In the genomic region with DNA sequence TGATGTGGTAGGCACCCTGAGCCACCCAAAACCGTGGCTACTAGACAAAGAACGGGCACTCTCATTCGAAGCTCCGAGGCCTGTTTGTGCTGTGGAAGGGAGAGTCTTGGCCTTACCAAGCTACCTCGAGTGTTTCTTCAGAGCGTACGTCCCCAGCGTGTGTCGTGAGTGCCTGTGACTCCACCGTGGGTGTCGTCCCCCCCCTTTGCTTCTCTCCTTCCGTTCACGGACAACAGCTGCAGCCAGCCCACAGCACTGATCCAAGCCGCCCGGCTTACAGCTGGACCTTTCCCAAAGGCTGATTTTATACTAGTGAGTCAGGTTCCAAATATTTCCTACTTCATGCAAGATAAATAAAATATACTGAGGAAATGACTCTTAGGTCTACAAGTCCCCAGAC, we compare ENCODE assay signal across 8 mouse cellular contexts.
DNase-seq lines count a peak whose midpoint lies in the region; ATAC-seq lines count a peak whose summit lies in the region.

No protein-coding gene starts in this region.

- peak; percentile 93 for ATAC-seq in frontal cortex, adult (ENCODE audit: low TSS enrichment)

- DNase-seq in frontal cortex, postnatal 14 days (ENCODE audit: low spot score in 2 of 2) = no peak
- DNase-seq in right cerebral cortex, adult 18-20 months = peak; percentile 42
- DNase-seq in right cerebral cortex, postnatal 4 days = no peak
- peak; percentile 62 to 77 for DNase-seq in kidney, postnatal 4 days
- peak; percentile 64 for DNase-seq in urinary bladder, postnatal 14 days (ENCODE audit: low spot score)
- no peak for DNase-seq in embryo, embryonic 9.5 days (ENCODE audit: extremely low spot score)
- no peak for DNase-seq in cerebellum, postnatal 36 days

Comparison
In these comparisons a context has a peak if more than half of its experiments do, and no peak if none do; other contexts are left out.
1. DNase-seq: peak in right cerebral cortex, adult 18-20 months (single experiment), kidney, postnatal 4 days (2 of 2) and urinary bladder, postnatal 14 days (single experiment); none in frontal cortex, postnatal 14 days (0 of 2), right cerebral cortex, postnatal 4 days (single experiment), embryo, embryonic 9.5 days (single experiment) and cerebellum, postnatal 36 days (0 of 2).